Mouse (Mus musculus) lung, postnatal 14 days (tissue): ENCODE measurements around the gene Lgals1.
A peak's percentile ranks its signal among the peaks of the same experiment; 100 is the strongest.

ENCODE experiments used
- DNase-seq: peaks from one replicate; pipeline ENCODE4 v3.0.0; 2021

Lgals1 gene

GRCm38 (mm10) chr15:78940325-78940724 is 13.8 kb downstream of the Lgals1 start:
- no peak for DNase-seq

- DNase-seq = peak; percentile 84
These were observed 16.1 kb downstream of the Lgals1 start for GRCm38 (mm10) chr15:78942663-78943062.

DNA sequence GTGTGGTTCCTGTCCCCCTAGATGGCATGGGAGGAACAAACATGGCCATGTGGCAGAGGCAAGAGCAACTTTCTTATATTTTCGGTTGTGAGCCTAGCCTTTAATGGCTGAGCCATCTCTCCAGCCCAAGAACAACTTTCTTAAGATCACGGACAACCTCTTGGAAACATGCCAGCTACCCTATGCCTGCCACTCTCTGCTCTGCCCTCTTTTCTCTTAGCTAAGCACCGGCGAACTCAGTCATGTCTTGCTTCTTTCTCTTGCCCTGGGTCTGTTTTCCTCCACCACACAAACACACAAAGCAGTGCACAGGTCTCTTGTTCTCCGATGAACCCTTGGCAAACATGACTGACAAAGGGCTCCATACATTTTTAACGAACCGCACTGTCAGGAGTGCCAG is 19.7 kb downstream of the Lgals1 start:
- no peak for DNase-seq

GRCm38 (mm10) chr15:78947657-78948056 is 21.1 kb downstream of the Lgals1 start, which contains the start of gene Triobp:
Gene Triobp, plus strand, starts transcription at chr15:78947724.
- DNase-seq = peak; percentile 85

DNA sequence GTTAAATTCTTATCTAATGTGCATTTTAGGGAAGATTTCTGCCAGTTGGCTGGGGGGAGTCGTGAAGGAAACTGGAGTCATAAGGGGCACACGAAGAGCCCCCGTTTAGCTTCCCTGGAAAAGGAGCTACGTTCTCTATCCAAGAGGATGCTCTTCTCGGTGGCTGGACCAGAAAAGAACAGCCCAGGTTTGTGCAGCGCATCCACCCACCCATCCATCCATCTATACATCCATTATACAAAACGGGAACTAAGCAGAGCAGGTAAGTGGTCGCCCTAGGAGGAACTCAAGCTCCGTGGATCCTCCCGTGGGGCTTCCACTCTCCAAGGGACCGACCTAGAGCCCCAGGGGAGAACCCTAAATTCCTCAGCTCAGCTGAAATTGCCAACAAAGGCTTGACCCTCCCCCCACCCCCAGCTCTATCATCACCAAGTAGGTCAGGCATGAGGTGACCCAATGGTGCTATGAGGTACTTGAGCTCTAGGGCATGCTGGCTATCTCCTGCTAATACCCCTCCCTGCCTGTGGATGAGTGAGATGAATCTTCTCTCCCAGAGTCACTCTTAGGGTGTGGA is 21.7 kb downstream of the Lgals1 start:
- no peak for DNase-seq

GRCm38 (mm10) chr15:78948883-78949282 is 22.4 kb downstream of the Lgals1 start:
- no peak for DNase-seq

DNA sequence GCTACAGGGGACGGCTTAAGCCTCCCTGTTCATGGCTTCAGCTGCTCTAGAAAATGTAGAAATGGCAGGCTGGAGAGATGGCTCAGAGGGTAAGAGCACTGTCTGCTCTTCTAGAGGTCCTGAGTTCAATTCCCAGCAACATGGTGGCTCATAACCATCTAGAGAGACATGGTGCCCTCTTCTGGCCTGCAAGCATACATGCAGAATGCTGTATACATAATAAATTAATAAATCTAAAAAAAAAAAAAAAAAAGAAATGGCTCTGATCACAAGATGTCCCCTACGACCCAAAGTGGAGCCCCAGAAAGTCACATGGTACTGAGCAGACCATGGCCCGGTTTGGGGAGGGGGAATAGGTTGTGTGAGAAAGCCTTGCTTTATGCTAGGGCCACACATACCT is 29.1 kb downstream of the Lgals1 start:
- DNase-seq = no peak

DNA sequence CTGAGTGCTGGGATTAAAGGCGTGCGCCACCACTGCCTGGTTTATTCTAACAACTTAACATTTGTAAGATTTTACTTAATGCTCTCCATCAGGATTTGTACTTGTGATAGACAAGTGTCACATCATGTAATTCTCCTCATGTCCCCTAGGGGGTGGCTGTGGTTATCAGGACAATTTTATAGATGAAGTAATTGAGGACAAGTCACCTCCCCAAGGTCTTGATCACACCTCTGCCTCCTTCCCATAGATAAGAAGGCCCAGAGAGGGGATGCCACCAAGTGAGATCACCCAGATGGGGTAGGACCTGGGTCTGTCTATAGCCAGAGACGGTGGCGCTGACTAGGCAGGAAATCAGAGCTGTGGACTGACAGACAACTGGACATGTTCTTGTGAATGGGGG is 29.8 kb downstream of the Lgals1 start:
- no peak for DNase-seq

DNA sequence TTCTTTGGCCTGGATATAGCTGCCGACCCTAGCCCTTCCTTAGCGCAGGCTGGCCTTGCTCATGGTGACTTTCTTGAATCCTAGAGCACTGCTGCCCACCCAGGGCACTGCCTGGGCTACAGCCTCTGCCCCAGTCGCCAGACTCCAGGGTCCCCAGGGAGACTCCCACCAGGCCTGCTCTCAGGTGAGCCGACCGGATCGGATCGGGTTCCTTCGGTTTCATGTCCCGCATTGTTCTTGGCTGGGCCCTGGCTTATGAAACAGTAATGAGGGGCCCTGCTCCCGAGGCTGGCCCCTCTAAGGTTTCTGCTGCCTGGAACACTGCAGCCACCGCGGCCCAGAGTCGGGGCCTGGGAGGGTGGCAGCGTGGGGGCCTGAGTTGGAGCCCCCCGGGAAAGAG is 30.5 kb downstream of the Lgals1 start:
- DNase-seq = no peak

DNA sequence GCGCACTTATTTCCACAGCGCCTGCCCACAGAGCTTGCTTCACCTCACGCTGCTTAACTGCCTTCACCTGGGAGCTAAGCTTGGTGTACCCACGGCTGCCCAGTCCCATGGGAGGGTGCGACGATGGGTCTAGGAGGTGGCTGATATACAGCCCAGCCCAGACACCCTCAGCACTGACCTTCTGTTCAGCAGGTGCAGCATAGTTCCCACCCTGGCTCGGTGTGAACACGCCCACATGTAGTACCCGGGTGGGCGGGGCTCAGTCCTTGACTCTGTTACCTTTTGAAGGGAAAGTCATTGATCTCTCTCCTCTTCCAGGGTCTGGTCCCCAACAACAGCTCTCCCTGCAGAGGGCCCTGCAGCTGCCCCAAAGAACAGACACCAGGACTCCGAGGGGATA is 33.0 kb downstream of the Lgals1 start:
- DNase-seq = no peak

DNA sequence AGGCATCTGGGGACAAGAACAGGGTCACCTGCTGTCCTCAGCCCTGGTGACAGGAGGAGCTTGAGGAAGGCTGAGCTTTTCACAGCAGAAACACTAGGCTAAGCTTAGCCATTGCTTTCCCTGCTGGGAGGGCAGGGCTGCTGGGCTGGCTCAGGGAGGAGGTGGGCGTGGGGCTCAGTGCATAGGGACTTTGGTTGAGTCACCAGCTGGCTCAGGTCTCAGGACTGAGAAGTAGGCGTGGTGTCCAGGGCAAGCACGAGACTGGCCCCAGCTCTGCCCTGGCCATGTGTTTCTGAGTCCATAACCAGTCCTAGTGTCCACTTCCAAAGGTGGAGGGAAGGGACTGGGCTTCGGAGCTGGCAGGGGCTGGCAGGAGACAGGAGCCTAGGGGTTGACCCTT is 33.6 kb downstream of the Lgals1 start:
- no peak for DNase-seq

- peak; percentile 77 for DNase-seq
These were observed 36.4 kb downstream of the Lgals1 start for GRCm38 (mm10) chr15:78962885-78963284.

- DNase-seq = no peak
These were observed 45.1 kb downstream of the Lgals1 start for GRCm38 (mm10) chr15:78971626-78972025.

- no peak for DNase-seq
These were observed 47.4 kb downstream of the Lgals1 start for GRCm38 (mm10) chr15:78973950-78974349.

- DNase-seq = no peak
These were observed 51.2 kb downstream of the Lgals1 start for GRCm38 (mm10) chr15:78977676-78978159.

DNA sequence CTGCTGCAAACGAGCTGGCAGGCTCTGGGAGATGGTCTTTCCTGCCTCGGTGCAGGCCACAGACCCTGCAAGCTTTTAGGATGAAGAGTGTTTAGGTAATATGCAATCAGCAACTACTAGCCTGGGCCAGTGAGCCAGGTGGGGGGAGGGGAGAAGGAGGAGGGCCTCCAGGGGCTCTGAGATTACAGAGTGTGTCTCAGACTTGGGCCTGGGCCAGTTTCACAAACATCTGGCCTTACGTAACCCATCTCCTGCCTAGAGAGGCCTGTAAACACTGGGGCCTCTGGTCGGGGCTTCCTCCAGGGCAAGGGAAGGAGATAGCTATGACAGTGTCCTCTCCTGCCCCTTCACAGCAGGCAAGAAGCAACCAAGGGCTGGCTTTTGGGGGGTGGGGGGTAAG is 52.4 kb downstream of the Lgals1 start:
- peak; percentile 84 for DNase-seq
